Mouse (Mus musculus): ENCODE results near the gene Rps6ka1. TPM values are rescaled to one million over a fixed set of nuclear protein-coding genes. Genes with fewer than 3 reads are reported as not detected.

The Rps6ka1 gene
- total RNA-seq, 2 experiments from 2014 or later, result 77.2 to 91.8 TPM

DNA sequence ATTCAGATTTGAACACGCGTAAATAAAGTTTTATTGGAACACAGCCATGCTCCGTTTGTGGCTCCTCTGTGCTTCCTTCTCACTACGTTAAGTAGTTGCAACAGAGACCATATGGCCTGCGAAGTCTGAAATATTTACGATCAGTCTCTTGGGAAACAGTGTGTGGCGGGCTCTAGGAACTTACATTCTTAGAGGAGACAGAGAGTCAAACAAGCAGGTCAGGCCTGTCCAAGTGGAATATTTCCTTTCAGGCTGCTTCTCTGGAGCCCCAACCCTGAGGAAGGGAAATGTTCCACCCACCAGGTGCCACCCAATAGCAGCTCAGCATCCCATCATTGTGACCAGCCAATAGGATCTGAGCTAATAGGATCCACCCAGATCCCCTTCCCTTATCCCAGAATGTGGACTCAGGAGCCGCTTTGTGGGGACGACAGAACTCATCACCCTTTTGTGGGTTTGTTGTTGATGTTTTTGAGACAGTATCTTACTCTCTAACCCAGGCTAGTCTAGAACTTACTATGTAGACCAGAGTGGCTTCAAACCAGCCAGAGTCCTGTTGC is 11.7 kb upstream of the Rps6ka1 start:
- ATAC-seq (replicated peaks; ENCODE audit: low FRiP score, poor library complexity, severe bottlenecking), result no peak

- no peak for ATAC-seq (replicated peaks; ENCODE audit: low FRiP score, poor library complexity, severe bottlenecking)
These were observed 10.6 kb upstream of the Rps6ka1 start for GRCm38 (mm10) chr4:133898151-133898550.

GRCm38 (mm10) chr4:133897431-133897891 is 9.9 kb upstream of the Rps6ka1 start:
- no peak for ATAC-seq (replicated peaks; ENCODE audit: low FRiP score, poor library complexity, severe bottlenecking)

DNA sequence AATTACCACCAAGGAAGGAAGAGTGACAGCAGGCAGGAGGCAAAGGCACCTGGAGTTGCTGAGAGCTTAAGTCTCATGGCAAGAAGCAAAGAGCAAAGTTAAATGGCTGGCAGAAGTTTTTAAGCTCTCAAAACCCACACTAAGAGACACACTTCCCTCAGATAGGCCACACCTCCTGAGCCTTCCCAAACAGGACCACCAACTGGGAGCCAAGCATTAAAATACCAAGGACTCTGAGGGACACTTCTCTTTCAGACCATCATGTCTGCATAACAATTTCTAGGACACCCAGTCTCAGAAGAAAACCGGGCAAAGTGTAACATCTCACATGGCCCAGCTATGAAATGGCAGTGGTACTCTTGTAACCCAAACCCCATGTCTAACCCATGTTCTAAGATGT is 9.4 kb upstream of the Rps6ka1 start:
- ATAC-seq (replicated peaks; ENCODE audit: low FRiP score, poor library complexity, severe bottlenecking), result no peak

GRCm38 (mm10) chr4:133896002-133896401 is 8.4 kb upstream of the Rps6ka1 start:
- ATAC-seq (replicated peaks; ENCODE audit: low FRiP score, poor library complexity, severe bottlenecking), result no peak

GRCm38 (mm10) chr4:133887249-133887648 is 348 bp downstream of the Rps6ka1 start:
- ATAC-seq (replicated peaks; ENCODE audit: low FRiP score, poor library complexity, severe bottlenecking), result peak; percentile 32; the same call in 1 of the 2 replicates

GRCm38 (mm10) chr4:133885991-133886501 is 1.6 kb downstream of the Rps6ka1 start:
- no peak for ATAC-seq (replicated peaks; ENCODE audit: low FRiP score, poor library complexity, severe bottlenecking)

DNA sequence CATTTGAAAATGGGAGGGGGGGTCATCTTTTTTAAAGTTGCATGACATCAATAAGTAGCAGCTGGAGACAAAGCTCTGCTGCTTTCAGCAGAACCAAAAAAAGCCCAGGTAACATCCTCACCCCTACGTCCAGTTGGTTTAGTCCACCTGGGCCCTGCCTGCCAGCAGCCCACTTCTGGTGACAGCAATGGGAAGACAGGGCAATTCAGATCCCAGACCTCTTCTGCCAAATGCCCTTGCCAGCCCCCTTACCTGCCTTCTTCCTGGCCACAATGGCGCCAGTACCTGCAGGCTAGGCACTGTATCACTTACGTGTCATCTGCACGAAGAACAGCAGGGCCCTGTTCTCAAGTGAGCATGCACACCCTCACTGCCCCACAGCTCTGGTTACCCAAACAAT is 2.3 kb downstream of the Rps6ka1 start:
- ATAC-seq (replicated peaks; ENCODE audit: low FRiP score, poor library complexity, severe bottlenecking), result no peak

DNA sequence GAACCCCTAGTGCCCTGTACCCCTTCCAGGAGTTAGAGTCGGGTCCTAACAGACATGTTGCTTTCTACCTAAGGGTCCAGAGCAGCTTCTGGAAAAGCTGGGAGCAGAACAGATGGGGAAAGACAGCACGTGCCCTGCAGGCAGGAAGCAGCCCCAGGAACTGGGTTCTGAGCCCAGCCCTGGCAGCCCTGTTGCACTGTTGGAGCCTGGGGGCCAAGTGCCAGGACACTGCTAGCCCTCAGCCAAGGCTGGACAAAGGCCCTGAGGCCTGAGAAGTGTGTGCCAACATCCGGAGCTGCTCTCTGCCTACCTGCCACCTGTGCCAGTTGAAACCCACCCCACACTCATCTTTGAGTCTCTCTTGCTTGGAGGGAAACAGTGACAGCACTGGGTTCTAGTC is 2.7 kb downstream of the Rps6ka1 start:
- ATAC-seq (replicated peaks; ENCODE audit: low FRiP score, poor library complexity, severe bottlenecking), result no peak

- no peak for ATAC-seq (replicated peaks; ENCODE audit: low FRiP score, poor library complexity, severe bottlenecking)
These were observed 3.4 kb downstream of the Rps6ka1 start for GRCm38 (mm10) chr4:133884127-133884753.

DNA sequence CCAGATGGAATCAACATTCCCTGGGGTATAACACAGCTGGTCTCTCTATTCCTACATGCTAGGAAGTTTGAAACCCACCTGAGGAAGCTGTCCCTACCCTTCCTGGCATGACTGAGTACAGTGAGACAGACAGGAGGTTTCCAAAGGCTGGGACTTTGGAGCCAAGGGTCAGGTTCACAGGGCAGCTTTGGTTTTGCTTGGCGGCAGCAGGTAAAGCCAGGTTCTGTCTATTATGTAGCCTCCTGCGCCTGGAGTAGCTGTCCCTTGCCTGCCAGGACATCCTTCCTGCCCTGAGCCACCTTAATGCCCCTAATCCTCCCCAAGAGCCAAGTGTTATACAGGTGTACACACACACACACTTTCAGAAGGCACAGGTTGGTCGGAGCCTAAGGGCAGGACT is 5.7 kb downstream of the Rps6ka1 start:
- ATAC-seq (replicated peaks; ENCODE audit: low FRiP score, poor library complexity, severe bottlenecking), result no peak

DNA sequence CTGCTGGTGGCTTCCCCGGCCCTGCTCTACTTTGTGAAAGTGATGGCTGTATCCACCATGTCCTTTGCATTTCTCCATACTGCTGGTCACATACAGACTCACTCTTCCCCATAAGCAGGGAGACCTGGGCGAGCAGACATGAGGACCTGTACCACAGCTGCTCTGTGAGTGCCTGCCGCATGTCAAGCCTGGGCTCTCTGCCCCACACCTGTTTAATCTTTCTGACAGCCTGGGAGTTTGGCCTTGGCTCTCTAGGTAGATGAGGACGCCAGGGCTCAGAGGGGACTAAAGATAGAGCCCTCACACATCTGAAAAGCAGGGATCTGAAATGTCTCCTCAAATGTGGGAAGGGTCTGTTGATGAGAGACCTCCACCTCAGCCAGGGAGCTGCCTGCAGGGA is 6.2 kb downstream of the Rps6ka1 start:
- no peak for ATAC-seq (replicated peaks; ENCODE audit: low FRiP score, poor library complexity, severe bottlenecking)

GRCm38 (mm10) chr4:133879145-133879902 is 8.3 kb downstream of the Rps6ka1 start:
- ATAC-seq (replicated peaks; ENCODE audit: low FRiP score, poor library complexity, severe bottlenecking), result no peak

DNA sequence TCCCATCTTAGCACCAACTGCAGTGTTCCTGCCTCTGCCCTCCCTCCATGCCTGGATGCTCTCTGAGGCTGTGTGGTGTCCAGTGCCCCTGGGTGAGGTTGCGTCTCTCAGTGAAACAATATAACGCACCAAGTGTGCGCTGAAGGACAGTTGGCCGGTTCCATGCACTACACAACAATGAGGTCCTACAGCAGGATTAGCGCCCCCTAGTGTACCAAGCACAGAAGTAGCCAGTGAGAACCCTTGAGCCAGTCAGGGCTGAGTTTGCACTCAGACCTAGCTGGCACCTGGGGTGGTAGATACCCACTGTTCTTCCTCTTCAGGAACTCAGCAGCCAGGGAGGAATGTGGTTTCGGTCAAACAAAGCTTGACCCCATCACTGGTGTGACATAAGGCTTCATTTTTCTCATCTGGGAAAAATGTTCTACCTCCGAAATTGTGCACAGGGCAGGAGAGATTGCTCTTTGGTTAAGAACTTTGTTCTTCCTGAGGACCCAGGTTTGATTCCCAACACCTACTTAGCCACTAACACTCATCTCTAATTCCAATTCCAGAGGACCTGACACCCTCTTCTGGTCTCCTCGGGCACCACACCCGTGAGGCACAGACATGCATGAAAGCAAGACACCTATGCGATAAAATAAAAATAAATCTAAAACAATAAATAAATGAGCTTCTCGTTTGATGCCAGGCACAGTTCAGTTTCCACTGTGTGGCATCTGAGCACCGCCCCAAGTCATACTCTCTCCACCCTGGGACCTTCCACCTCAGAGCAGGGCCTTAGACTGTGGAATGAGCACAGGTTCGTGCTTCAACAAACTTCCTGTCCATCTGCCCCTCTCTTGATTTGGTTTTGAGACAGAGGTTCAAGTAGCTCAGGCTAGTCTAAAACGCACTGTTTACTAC is 9.5 kb downstream of the Rps6ka1 start:
- ATAC-seq (replicated peaks; ENCODE audit: low FRiP score, poor library complexity, severe bottlenecking), result no peak

- no peak for ATAC-seq (replicated peaks; ENCODE audit: low FRiP score, poor library complexity, severe bottlenecking)
These were observed 12.6 kb downstream of the Rps6ka1 start for GRCm38 (mm10) chr4:133874865-133875517.

- ATAC-seq (replicated peaks; ENCODE audit: low FRiP score, poor library complexity, severe bottlenecking), result peak; percentile 68
These were observed 13.4 kb downstream of the Rps6ka1 start for GRCm38 (mm10) chr4:133873926-133874864.

DNA sequence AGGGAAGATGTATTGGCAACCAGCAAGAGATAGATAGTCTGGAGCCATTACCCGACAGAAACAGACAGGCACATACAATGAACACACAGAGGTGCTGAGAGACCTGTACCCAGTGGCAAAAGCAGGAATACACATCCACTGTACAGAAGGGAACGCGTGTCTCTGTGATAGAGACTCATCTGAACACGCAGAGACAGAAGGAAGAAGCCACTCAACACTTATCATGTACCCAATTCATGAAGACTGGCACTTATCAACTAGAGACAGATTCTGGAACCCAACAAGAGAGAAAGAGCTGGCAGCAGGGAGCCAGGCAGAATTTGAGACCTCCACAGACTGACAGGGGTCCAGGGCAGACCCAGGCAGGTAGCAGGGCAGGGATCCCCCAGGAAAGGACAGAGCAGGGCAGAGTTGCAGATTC is 14.2 kb downstream of the Rps6ka1 start:
- peak; percentile 60 for ATAC-seq (replicated peaks; ENCODE audit: low FRiP score, poor library complexity, severe bottlenecking)

DNA sequence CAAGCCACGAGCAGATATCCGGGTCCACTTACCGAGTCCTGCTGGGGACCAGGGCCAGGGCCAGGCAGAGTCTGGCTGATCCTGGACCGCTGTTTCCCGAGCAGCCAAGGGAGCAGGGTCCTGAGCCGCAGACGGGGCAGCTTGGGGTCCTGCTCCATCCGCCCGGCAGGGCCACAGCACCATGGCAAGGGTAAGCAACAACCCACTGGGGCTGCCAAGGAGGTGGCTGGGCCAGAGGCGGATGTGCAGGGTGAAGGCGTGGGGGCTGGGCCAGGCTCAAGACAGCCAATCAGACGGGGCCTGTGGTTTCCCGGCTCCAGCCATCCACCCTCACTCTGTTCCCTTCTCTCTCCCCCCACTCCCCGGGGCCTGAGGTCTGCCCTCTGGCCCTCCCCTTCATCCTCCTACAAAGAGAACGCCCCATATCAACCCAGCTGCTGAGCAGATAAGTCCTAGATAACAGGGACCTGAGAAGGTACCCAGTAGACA is 14.7 kb downstream of the Rps6ka1 start:
- ATAC-seq (replicated peaks; ENCODE audit: low FRiP score, poor library complexity, severe bottlenecking), result peak; percentile 75

Data from erythroid progenitor cell, adult 5-6 weeks (primary cell).